Mouse (Mus musculus): Measurements from ENCODE around the gene Olfr1392.

GRCm38 (mm10) chr11:49251380-49251761 lies 33.7 kb upstream of the Olfr1392 start:
- TF ChIP-seq CTCF (IDR thresholded peaks at IDR 0.05; ENCODE audit: low read depth, low read length) (no peak), POLR2A (IDR thresholded peaks at IDR 0.05; ENCODE audit: extremely low read depth, insufficient read depth, low read length) (no peak)
